In genomic region chr12:111700920-111701458, GRCm38 (mm10) we compare ENCODE assay signal across 22 mouse cellular contexts. TPM values are rescaled to one million over a fixed set of nuclear protein-coding genes. Genes with fewer than 3 reads are reported as not detected.
DNase-seq lines count a peak whose midpoint lies in the region; ATAC-seq and TF ChIP-seq lines count a peak whose summit lies in the region.
"Had no signal": no experiment of that assay in that cellular context is flagged by ENCODE, and none has a peak within 500 bp of the region (broad histone marks: within the 10 kb centered on the region; RNA-seq: fewer than 3 reads in every experiment).

No protein-coding gene starts in this region.

- 0 out of 2 replicates have a peak overlapping the region, but pooled peaks have one; percentile 20 for H3K9ac ChIP-seq in midbrain, embryonic 12.5 days (replicated peaks)
- no peak overlapping the region for H3K9ac ChIP-seq in midbrain, embryonic 16.5 days (ENCODE audit: low read depth, low read length)
- H3K9ac ChIP-seq: embryonic facial prominence, embryonic 13.5 days; midbrain, embryonic 13.5 days; neural tube, embryonic 13.5 days had no signal

- H3K4me2 ChIP-seq in midbrain, embryonic 12.5 days (replicated peaks), result no peak overlapping the region
- H3K4me2 ChIP-seq in midbrain, embryonic 16.5 days (ENCODE audit: low read length), result no peak overlapping the region
- H3K4me2 ChIP-seq: embryonic facial prominence, embryonic 13.5 days; midbrain, embryonic 13.5 days; neural tube, embryonic 13.5 days had no signal

- H3K4me1 ChIP-seq in midbrain, embryonic 12.5 days, result peaks cover 3% of the 10 kb centered on the region
- no peaks in the 10 kb centered on the region for H3K4me1 ChIP-seq in midbrain, embryonic 16.5 days (ENCODE audit: control insufficient read depth, insufficient read depth, low read length)
- H3K4me1 ChIP-seq in embryonic facial prominence, embryonic 10.5 days, result peaks cover 45% of the 10 kb centered on the region
- H3K4me1 ChIP-seq in lung, adult 2 months (ENCODE audit: control insufficient read depth, insufficient read depth, low read length), result peaks cover 16% of the 10 kb centered on the region

- TF ChIP-seq CTCF in gastrocnemius, adult 2 months (IDR thresholded peaks at IDR 0.05), result no peak
- no peak for TF ChIP-seq CTCF in lung, adult 2 months (IDR thresholded peaks at IDR 0.05; ENCODE audit: insufficient read depth, low read length)

- intact Hi-C loops in gastrocnemius, adult 2 months (cut with DNase I), result no loop called here

- H3K27me3 ChIP-seq in midbrain, embryonic 12.5 days, result no peaks in the 10 kb centered on the region
- no peaks in the 10 kb centered on the region for H3K27me3 ChIP-seq in midbrain, embryonic 16.5 days (ENCODE audit: control insufficient read depth, insufficient read depth, low read depth, low read length)
- no peaks in the 10 kb centered on the region for H3K27me3 ChIP-seq in embryonic facial prominence, embryonic 10.5 days (replicated peaks; ENCODE audit: low read depth, poor library complexity, severe bottlenecking)
- H3K27me3 ChIP-seq: embryonic facial prominence, embryonic 13.5 days; midbrain, embryonic 13.5 days; neural tube, embryonic 13.5 days; Patski had no signal

- H3K9me3 ChIP-seq in midbrain, embryonic 12.5 days, result no peaks in the 10 kb centered on the region
- no peaks in the 10 kb centered on the region for H3K9me3 ChIP-seq in midbrain, embryonic 16.5 days (replicated peaks; ENCODE audit: control insufficient read depth, low read length, poor library complexity, severe bottlenecking)
- no peaks in the 10 kb centered on the region for H3K9me3 ChIP-seq in embryonic facial prominence, embryonic 10.5 days
- H3K9me3 ChIP-seq: embryonic facial prominence, embryonic 13.5 days; heart, embryonic 10.5 days; limb, embryonic 10.5 days; midbrain, embryonic 13.5 days; neural tube, embryonic 13.5 days had no signal

- H3K27ac ChIP-seq in gastrocnemius, adult 2 months, result peak overlapping the region; percentile 28
- no peak overlapping the region for H3K27ac ChIP-seq in midbrain, embryonic 12.5 days (replicated peaks)
- H3K27ac ChIP-seq in midbrain, embryonic 16.5 days (ENCODE audit: low read length), result no peak overlapping the region
- H3K27ac ChIP-seq in embryonic facial prominence, embryonic 10.5 days (replicated peaks), result 0 out of 2 replicates have a peak overlapping the region, but pooled peaks have one; percentile 44
- H3K27ac ChIP-seq: embryonic facial prominence, embryonic 13.5 days; heart, embryonic 10.5 days; limb, embryonic 10.5 days; midbrain, embryonic 13.5 days; neural tube, embryonic 13.5 days; stomach, postnatal 0 days had no signal

- H3K4me3 ChIP-seq in gastrocnemius, adult 2 months, result no peak overlapping the region
- no peak overlapping the region for H3K4me3 ChIP-seq in midbrain, embryonic 12.5 days
- no peak overlapping the region for H3K4me3 ChIP-seq in midbrain, embryonic 16.5 days (ENCODE audit: low read depth, low read length)
- H3K4me3 ChIP-seq in embryonic facial prominence, embryonic 10.5 days, result no peak overlapping the region
- no peak overlapping the region for H3K4me3 ChIP-seq in lung, adult 2 months (replicated peaks; ENCODE audit: extremely low read depth, low read depth, low read length)
- H3K4me3 ChIP-seq: embryonic facial prominence, embryonic 13.5 days; heart, embryonic 10.5 days; limb, embryonic 10.5 days; midbrain, embryonic 13.5 days; neural tube, embryonic 13.5 days had no signal

- no peak for TF ChIP-seq POLR2A in lung, adult 2 months (IDR thresholded peaks at IDR 0.05; ENCODE audit: borderline replicate concordance, extremely low read depth, low read depth, low read length)

- peaks cover 6% of the 10 kb centered on the region; the same call in 1 of the 2 replicates for H3K36me3 ChIP-seq in midbrain, embryonic 12.5 days
- no peaks in the 10 kb centered on the region for H3K36me3 ChIP-seq in midbrain, embryonic 16.5 days (ENCODE audit: control insufficient read depth, insufficient read depth, low read length)
- peaks cover 1% of the 10 kb centered on the region; the same call in 1 of the 2 replicates for H3K36me3 ChIP-seq in embryonic facial prominence, embryonic 10.5 days (replicated peaks)
- H3K36me3 ChIP-seq: embryonic facial prominence, embryonic 13.5 days; heart, embryonic 10.5 days; limb, embryonic 10.5 days; neural tube, embryonic 13.5 days had no signal

- WGBS in midbrain, embryonic 12.5 days, result 73% methylated on average over 9 of the region's 9 CpGs
- 81% methylated on average over 9 of the region's 9 CpGs for WGBS in midbrain, embryonic 16.5 days
- WGBS in embryonic facial prominence, embryonic 10.5 days, result 62% methylated on average over 9 of the region's 9 CpGs
- WGBS in lung, adult 2 months, result 61% methylated on average over 9 of the region's 9 CpGs

- no peak for ATAC-seq in midbrain, embryonic 12.5 days (ENCODE audit: low FRiP score, low read depth)
- ATAC-seq in midbrain, embryonic 16.5 days, result no peak
- ATAC-seq: forebrain, embryonic 16.5 days; lung, postnatal 0 days; midbrain, embryonic 13.5 days; Patski had no signal

- no peak for DNase-seq in gastrocnemius, adult 2 months
- DNase-seq in gastrocnemius, adult 8-10 months (ENCODE audit: low spot score in 2 of 2), result no peak
- DNase-seq in embryonic facial prominence, embryonic 10.5 days (ENCODE audit: low spot score), result no peak
- no peak for DNase-seq in spleen, postnatal 4 days (ENCODE audit: low spot score in 2 of 2)
- DNase-seq in lung, adult 2 months, result no peak
- DNase-seq: cerebellum, adult 11-12 months; cerebellum, postnatal 10 days; heart, postnatal 4 days; kidney, adult 18-20 months; kidney, postnatal 4 days; layer of hippocampus, adult 9-11 months had no signal

RNA-seq across cellular contexts. Expression of gene Bag5, which starts 12.1 kb away (rescaled TPM):
- 10 to 100 TPM; 14.7 to 19.2 TPM for total RNA-seq in gastrocnemius, adult 2 months (2021)
- total RNA-seq in gastrocnemius, adult 8-10 months (2022), result 10 to 100 TPM; 11.4 to 19.6 (median 16.3) TPM
- 62.0 and 64.0 TPM in 2 replicates for polyA plus RNA-seq in midbrain, embryonic 12.5 days (2016; fragmentation: Nextera tagmentation; extraction: Ambion mirVana)
- 70.4 and 71.8 TPM in 2 replicates for polyA plus RNA-seq in midbrain, embryonic 16.5 days (2015; fragmentation: Nextera tagmentation; extraction: Ambion mirVana)
- polyA plus RNA-seq in embryonic facial prominence, embryonic 10.5 days (2016; fragmentation: Nextera tagmentation; extraction: Ambion mirVana), result 50.2 and 58.0 TPM in 2 replicates
- polyA plus RNA-seq in lung, adult 2 months (2012; rRNA removed), result 21.4 and 21.9 TPM in 2 replicates

RNA-seq across cellular contexts. Expression of gene Apopt1, which starts 12.1 kb away (rescaled TPM):
- total RNA-seq in gastrocnemius, adult 2 months (2021), result 10 to 100 TPM; 37.4 to 46.7 TPM
- 10 to 100 TPM; 36.2 to 40.8 (median 38.9) TPM for total RNA-seq in gastrocnemius, adult 8-10 months (2022)
- polyA plus RNA-seq in midbrain, embryonic 12.5 days (2016; fragmentation: Nextera tagmentation; extraction: Ambion mirVana), result 52.3 and 57.8 TPM in 2 replicates
- polyA plus RNA-seq in midbrain, embryonic 16.5 days (2015; fragmentation: Nextera tagmentation; extraction: Ambion mirVana), result 52.3 and 56.8 TPM in 2 replicates
- polyA plus RNA-seq in embryonic facial prominence, embryonic 10.5 days (2016; fragmentation: Nextera tagmentation; extraction: Ambion mirVana), result 56.2 and 56.4 TPM in 2 replicates
- polyA plus RNA-seq in lung, adult 2 months (2012; rRNA removed), result 22.5 and 30.9 TPM in 2 replicates

RNA-seq across cellular contexts. Expression of gene Trmt61a, which starts 23.1 kb away (rescaled TPM):
- total RNA-seq in gastrocnemius, adult 2 months (2021), result 1 to 10 TPM; 3.1 to 3.8 TPM
- 1 to 10 TPM; 2.1 to 2.7 (median 2.5) TPM for total RNA-seq in gastrocnemius, adult 8-10 months (2022)
- 11.8 and 13.2 TPM in 2 replicates for polyA plus RNA-seq in midbrain, embryonic 12.5 days (2016; fragmentation: Nextera tagmentation; extraction: Ambion mirVana)
- 9.8 and 10.4 TPM in 2 replicates for polyA plus RNA-seq in midbrain, embryonic 16.5 days (2015; fragmentation: Nextera tagmentation; extraction: Ambion mirVana)
- polyA plus RNA-seq in embryonic facial prominence, embryonic 10.5 days (2016; fragmentation: Nextera tagmentation; extraction: Ambion mirVana), result 17.7 and 19.6 TPM in 2 replicates
- 21.6 and 24.3 TPM in 2 replicates for polyA plus RNA-seq in lung, adult 2 months (2012; rRNA removed)

RNA-seq across cellular contexts. Expression of gene Ckb, which starts 28.9 kb away (rescaled TPM):
- 10 to 100 TPM in 1 of 2 experiments, 1 to 10 TPM in 1; 6.7 to 10.8 TPM for total RNA-seq in gastrocnemius, adult 2 months (2021)
- 1 to 10 TPM; 2.8 to 8.5 (median 5.7) TPM for total RNA-seq in gastrocnemius, adult 8-10 months (2022)
- 2,376 and 2,635 TPM in 2 replicates for polyA plus RNA-seq in midbrain, embryonic 12.5 days (2016; fragmentation: Nextera tagmentation; extraction: Ambion mirVana)
- polyA plus RNA-seq in midbrain, embryonic 16.5 days (2015; fragmentation: Nextera tagmentation; extraction: Ambion mirVana), result 1,397 and 1,482 TPM in 2 replicates
- polyA plus RNA-seq in embryonic facial prominence, embryonic 10.5 days (2016; fragmentation: Nextera tagmentation; extraction: Ambion mirVana), result 479 and 683 TPM in 2 replicates
- polyA plus RNA-seq in lung, adult 2 months (2012; rRNA removed), result 261 and 274 TPM in 2 replicates

RNA-seq across cellular contexts. Expression of gene Klc1, which starts 57.7 kb away (rescaled TPM):
- total RNA-seq in gastrocnemius, adult 2 months (2021), result 10 to 100 TPM; 61.5 to 75.9 TPM
- total RNA-seq in gastrocnemius, adult 8-10 months (2022), result 10 to 100 TPM; 47.9 to 62.7 (median 50.9) TPM
- 382 and 402 TPM in 2 replicates for polyA plus RNA-seq in midbrain, embryonic 12.5 days (2016; fragmentation: Nextera tagmentation; extraction: Ambion mirVana)
- 665 and 671 TPM in 2 replicates for polyA plus RNA-seq in midbrain, embryonic 16.5 days (2015; fragmentation: Nextera tagmentation; extraction: Ambion mirVana)
- 130 and 131 TPM in 2 replicates for polyA plus RNA-seq in embryonic facial prominence, embryonic 10.5 days (2016; fragmentation: Nextera tagmentation; extraction: Ambion mirVana)
- 101 and 113 TPM in 2 replicates for polyA plus RNA-seq in lung, adult 2 months (2012; rRNA removed)

Comparison
In these comparisons a context has a peak if more than half of its experiments do, and no peak if none do; other contexts are left out.
1. H3K27ac ChIP-seq: peak in gastrocnemius, adult 2 months (single experiment) and embryonic facial prominence, embryonic 10.5 days (single experiment); none in midbrain, embryonic 12.5 days (single experiment) and midbrain, embryonic 16.5 days (single experiment).